9 mouse cellular contexts compared by ENCODE assay signal in genomic region chr12:15812139-15812962, GRCm38 (mm10). TPM values are rescaled to one million over a fixed set of nuclear protein-coding genes. Genes with fewer than 3 reads are reported as not detected.
DNase-seq lines count a peak whose midpoint lies in the region; ATAC-seq lines count a peak whose summit lies in the region.
"Had no signal": no experiment of that assay in that cellular context is flagged by ENCODE, and none has a peak within 500 bp of the region (broad histone marks: within the 10 kb centered on the region; RNA-seq: fewer than 3 reads in every experiment).

No protein-coding gene starts in this region.

- peaks cover 40% of the 10 kb centered on the region for H3K4me1 ChIP-seq in heart, embryonic 10.5 days
- H3K4me1 ChIP-seq in embryonic facial prominence, embryonic 13.5 days: peaks cover 48% of the 10 kb centered on the region

- H3K4me3 ChIP-seq in heart, embryonic 10.5 days: peak overlapping the region; percentile 90
- peak overlapping the region; percentile 90 for H3K4me3 ChIP-seq in embryonic facial prominence, embryonic 13.5 days

- intact Hi-C loops in heart, postnatal 14 days (cut with DNase I): loop anchor here (10.0 kb wide), 1 partner anchor 342 kb away; no protein-coding TSS in a partner anchor

- WGBS in heart, embryonic 10.5 days: 66% methylated on average over 6 of the region's 6 CpGs
- WGBS in embryonic facial prominence, embryonic 13.5 days: 53% methylated on average over 6 of the region's 6 CpGs

- peaks cover 28% of the 10 kb centered on the region for H3K36me3 ChIP-seq in heart, embryonic 10.5 days
- peaks cover 23% of the 10 kb centered on the region for H3K36me3 ChIP-seq in embryonic facial prominence, embryonic 13.5 days
- H3K36me3 ChIP-seq: G1E had no signal

- peak overlapping the region; percentile 95 for H3K27ac ChIP-seq in heart, embryonic 10.5 days
- no peak overlapping the region for H3K27ac ChIP-seq in embryonic facial prominence, embryonic 13.5 days

- H3K27me3 ChIP-seq in heart, embryonic 10.5 days (ENCODE audit: insufficient read depth, poor library complexity, severe bottlenecking): no peaks in the 10 kb centered on the region
- H3K27me3 ChIP-seq in embryonic facial prominence, embryonic 13.5 days: no peaks in the 10 kb centered on the region

- H3K9ac ChIP-seq in embryonic facial prominence, embryonic 13.5 days: peak overlapping the region; percentile 32; the same call in 1 of the 2 replicates

- peak overlapping the region; percentile 75 for H3K4me2 ChIP-seq in embryonic facial prominence, embryonic 13.5 days

- no peaks in the 10 kb centered on the region for H3K9me3 ChIP-seq in heart, embryonic 10.5 days
- H3K9me3 ChIP-seq in embryonic facial prominence, embryonic 13.5 days: no peaks in the 10 kb centered on the region; the same call in 1 of the 2 replicates

- no peak for ATAC-seq in embryonic facial prominence, embryonic 13.5 days (ENCODE audit: insufficient number of reproducible peaks, insufficient read depth, low FRiP score, low TSS enrichment, low read depth)
- no peak for ATAC-seq in megakaryocyte-erythroid progenitor cell, adult 5-6 weeks (replicated peaks; ENCODE audit: low FRiP score, low TSS enrichment, poor library complexity, severe bottlenecking)

- DNase-seq in heart, embryonic 10.5 days (ENCODE audit: low spot score): no peak
- DNase-seq in heart, postnatal 14 days: no peak
- peak; percentile 69 for DNase-seq in induced T-regulatory cell, adult 2 months (ENCODE audit: low read depth)
- peak; percentile 44 for DNase-seq in lung, postnatal 10 days
- DNase-seq in thymus, postnatal 25 days: no peak
- no peak for DNase-seq in cerebellum, postnatal 25 days

RNA-seq across cellular contexts. Expression of gene Trib2, which starts 4.4 kb away (rescaled TPM):
- polyA plus RNA-seq in heart, embryonic 10.5 days (2016; fragmentation: Nextera tagmentation; extraction: Ambion mirVana): 30.8 and 61.0 TPM in 2 replicates
- 10 to 100 TPM; 44.2 to 47.2 TPM for total RNA-seq in heart, postnatal 14 days (2021)
- polyA plus RNA-seq in embryonic facial prominence, embryonic 13.5 days (2015; fragmentation: Nextera tagmentation; extraction: Ambion mirVana): 48.2 and 54.7 TPM in 2 replicates
- 55.7 and 71.0 TPM in 2 replicates for total RNA-seq in megakaryocyte-erythroid progenitor cell, adult 5-6 weeks (2014; fragmentation: Nextera tagmentation)
- 55.4 and 84.4 TPM in 2 replicates for total RNA-seq in megakaryocyte-erythroid progenitor cell, adult 5-6 weeks (2017)
- polyA plus RNA-seq: G1E had no signal

Comparison
In these comparisons a context has a peak if more than half of its experiments do, and no peak if none do; other contexts are left out.
1. DNase-seq: peak in induced T-regulatory cell, adult 2 months (single experiment) and lung, postnatal 10 days (single experiment); none in heart, embryonic 10.5 days (single experiment), heart, postnatal 14 days (0 of 2), thymus, postnatal 25 days (single experiment) and cerebellum, postnatal 25 days (0 of 2).